Mouse (Mus musculus): Measurements from ENCODE around the gene Iqck. TPM values are rescaled to one million over a fixed set of nuclear protein-coding genes. Genes with fewer than 3 reads are reported as not detected.

Gene Iqck
- total RNA-seq, 2 experiments from 2014 or later = 9.1 to 11.9 TPM

DNA sequence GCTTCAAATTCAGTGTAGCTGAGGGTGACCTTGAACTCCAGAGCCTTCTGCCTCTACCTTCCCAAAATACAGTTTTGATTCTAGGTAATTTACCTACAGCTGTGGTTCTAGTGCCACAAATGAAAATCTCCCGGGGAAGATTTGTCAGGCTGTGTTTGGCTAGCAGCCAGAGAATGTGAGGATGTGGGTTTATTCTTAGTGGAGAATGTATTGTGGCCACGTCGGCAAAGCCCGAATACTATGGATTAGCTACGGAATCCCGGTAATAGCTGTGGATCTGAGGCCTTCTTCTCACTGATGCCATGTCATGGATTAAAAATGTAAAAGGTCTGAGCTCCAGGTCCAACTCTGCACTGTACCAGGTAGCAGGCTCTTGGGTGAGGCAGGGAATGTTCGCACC is 94.2 kb downstream of the Iqck start:
- DNase-seq = no peak

GRCm38 (mm10) chr7:118953626-118954282 is 98.2 kb downstream of the Iqck start:
- DNase-seq = no peak

GRCm38 (mm10) chr7:118954968-118955367 is 99.4 kb downstream of the Iqck start:
- DNase-seq = no peak

- DNase-seq = no peak
These were observed 101.2 kb downstream of the Iqck start for GRCm38 (mm10) chr7:118956616-118957246.

GRCm38 (mm10) chr7:118959209-118959608 is 103.7 kb downstream of the Iqck start:
- DNase-seq = no peak

- no peak for DNase-seq
These were observed 109.2 kb downstream of the Iqck start for GRCm38 (mm10) chr7:118964777-118965176.

DNA sequence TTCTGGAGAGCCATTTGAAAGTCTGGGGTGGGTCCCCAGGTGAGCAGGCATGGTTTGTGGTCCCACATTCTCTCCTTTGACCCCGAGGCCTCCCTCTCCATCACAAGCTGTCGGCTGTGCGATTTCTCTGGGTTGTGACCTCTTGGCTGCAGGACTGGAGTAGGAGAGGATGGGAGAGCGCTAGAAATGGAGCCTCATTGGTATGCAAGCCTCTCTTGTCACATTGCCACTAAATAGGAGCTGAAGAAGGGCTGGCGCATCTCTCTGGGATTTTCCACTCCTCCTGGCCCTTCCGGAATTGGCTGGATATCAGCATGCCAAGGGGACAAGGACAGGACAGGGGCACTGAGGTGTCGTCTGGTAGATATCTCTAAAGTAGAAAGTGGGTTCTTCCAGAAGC is 109.6 kb downstream of the Iqck start:
- DNase-seq = no peak

DNA sequence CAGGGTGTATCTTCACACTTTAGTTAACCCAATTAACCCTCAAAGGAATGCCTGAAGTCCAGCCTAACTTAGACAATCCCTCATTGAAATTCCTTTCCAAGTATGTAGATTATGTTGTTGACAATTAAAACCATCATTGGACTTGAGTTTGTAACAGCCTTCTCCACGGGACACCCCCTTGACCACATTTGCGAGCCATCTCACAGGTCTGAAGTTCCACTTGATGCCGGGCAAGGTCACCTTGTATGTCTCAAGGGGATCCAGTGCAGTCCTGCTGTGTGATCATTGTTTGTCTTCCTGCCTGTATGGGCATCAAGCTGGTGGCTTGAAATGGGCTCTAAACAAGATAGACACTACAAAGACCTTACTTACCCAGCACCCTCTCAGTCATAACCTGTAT is 113.3 kb downstream of the Iqck start:
- DNase-seq = no peak

GRCm38 (mm10) chr7:118971499-118971898 is 115.9 kb downstream of the Iqck start:
- DNase-seq = no peak

DNA sequence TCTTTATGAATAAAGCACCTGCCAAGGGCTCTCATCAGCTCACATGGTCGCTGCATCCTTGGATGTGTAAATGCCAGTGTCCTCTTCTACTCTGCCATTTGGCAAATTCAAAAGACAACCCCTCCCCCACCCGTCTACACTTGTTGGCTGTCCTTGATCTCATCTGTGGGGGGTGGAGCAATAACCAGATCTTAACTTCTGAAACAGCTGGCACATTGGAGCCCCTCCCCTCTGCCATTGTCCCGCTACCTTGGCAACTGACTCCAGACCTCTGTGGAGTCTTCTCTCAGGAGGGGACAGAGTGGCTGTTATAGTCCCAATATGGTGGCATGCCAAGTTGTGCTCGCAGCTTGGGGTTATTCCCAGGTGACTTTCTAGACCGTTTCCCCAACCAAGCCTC is 116.8 kb downstream of the Iqck start:
- DNase-seq = peak; percentile 75

GRCm38 (mm10) chr7:118973377-118973776 is 117.8 kb downstream of the Iqck start:
- DNase-seq = peak; percentile 46

DNA sequence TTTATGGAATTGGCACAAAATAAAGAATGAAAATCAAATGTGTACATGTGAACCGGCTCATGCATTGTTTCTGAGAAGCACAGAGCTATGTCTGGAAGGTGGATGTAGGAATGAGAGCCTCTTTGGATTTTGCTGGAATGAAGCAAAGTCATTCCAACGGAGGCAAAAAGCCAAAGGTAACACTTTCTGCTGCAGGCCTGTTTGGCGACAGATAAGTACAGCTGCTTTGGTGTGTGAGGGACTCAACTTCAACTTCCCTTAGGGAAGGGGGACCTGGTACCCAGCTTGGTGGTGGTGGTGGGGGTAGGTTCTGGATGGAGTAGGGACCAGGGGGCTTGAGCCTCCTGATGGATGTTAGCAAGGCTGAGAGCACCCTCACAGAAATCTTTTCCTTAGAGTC is 120.3 kb downstream of the Iqck start:
- DNase-seq = no peak

GRCm38 (mm10) chr7:118976414-118977166 is 121.0 kb downstream of the Iqck start:
- peak; percentile 59 for DNase-seq

GRCm38 (mm10) chr7:118977167-118977543 is 121.6 kb downstream of the Iqck start:
- no peak for DNase-seq

DNA sequence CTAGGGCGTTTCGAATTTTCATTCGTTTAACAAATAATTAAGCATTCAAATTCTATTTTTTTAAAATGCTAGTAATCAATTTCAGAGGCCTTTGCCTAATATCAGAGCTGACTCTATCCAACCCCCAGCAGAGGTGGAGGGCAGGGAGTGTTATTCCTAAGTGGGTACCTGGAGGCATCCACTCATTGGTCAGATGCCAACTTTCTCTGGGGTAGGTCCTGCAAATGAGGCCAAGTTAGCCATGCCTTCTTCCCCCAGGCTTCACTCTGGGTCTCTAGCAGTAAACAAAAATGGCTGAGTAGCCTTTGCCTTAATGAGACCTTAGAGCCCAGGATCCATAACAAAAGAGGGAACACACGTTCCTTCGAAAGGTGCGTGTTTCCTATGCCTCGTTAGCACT is 123.6 kb downstream of the Iqck start:
- DNase-seq = no peak

GRCm38 (mm10) chr7:118979708-118980107 is 124.2 kb downstream of the Iqck start:
- DNase-seq = peak; percentile 59

GRCm38 (mm10) chr7:118981346-118981745 is 125.8 kb downstream of the Iqck start:
- DNase-seq = peak; percentile 79

DNA sequence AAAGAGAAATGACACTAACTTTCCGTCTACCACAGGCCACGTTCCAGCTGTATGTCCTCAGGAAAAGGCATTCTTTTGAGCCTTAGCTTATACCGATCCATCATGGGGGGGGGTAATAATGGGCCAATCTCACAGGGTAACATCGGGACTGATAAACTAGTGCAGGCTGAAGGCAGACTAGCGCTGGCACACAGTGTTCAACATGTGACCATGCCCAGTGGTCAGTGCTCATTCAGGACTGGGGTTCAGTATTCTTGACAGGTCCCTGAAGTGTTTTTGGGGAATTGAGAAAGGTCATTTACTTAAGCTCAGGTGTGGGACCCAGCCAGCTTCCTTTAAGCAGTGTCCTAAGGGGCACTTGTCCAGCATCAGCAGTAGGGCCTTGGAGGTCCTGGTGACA is 126.3 kb downstream of the Iqck start:
- DNase-seq = no peak

GRCm38 (mm10) chr7:118982586-118982985 is 127.0 kb downstream of the Iqck start:
- peak; percentile 50 for DNase-seq

GRCm38 (mm10) chr7:118983961-118984360 is 128.4 kb downstream of the Iqck start:
- peak; percentile 88 for DNase-seq

GRCm38 (mm10) chr7:118985786-118986185 is 130.2 kb downstream of the Iqck start:
- peak; percentile 51 for DNase-seq

DNA sequence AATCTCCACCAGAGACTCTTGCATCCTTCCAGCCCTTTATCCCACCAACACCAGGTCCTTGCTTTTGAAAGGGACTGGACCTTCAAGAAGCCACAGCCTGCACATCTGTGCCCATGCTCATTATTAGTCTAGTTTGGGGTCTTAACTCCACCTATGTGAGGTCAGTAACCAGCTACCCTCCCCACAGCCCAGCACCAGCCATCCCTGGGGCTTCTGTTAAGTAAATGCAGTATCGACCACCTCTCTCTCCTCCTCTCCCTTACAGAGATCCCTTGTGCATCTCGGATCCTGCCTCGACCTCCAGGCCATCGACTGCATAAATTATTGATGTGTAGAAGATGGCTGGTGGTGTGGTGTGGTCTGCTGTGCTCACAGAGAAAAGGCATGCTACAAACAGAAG is 130.8 kb downstream of the Iqck start:
- DNase-seq = no peak

DNA sequence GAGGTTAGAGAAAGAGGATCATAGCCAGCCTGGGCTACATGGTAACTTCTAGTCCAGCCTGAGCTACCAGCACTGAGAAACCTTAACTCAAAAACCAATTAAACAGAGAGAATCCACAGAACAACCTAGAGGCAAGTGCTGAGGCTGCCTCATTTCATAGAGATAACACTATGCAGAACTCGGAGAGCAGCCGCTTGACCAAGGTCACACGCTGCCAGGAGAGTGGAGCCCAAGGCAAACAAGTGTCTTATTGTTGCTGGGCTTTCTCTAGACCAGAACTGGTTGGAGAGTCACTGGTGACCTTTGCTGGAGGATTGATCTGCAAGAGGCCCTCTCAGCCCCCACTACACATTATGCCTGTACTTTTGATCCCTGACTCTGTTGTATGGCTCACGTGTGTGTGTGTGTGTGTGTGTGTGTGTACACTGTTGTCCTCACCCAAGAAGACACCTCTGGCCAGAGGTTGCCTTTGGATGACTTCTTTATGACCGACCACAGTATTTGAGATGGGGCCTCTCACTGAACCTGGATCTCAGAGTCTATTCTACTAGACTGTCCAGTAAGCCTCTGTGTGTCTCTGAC is 133.8 kb downstream of the Iqck start:
- peak; percentile 50 for DNase-seq

All from adrenal gland, postnatal 10 days (tissue).